Mouse (Mus musculus): ENCODE measurements around the gene Rhbdd2.
A peak's percentile ranks its signal among the peaks of the same experiment; 100 is the strongest.
"Not testable (repeated sequence)": the region's sequence is repeated elsewhere in the genome, so short reads cannot be mapped to it uniquely, and the experiment has no call there.

Rhbdd2 gene

GRCm38 (mm10) chr5:135632117-135632796 is at the start of gene Rhbdd2:
Rhbdd2 (plus strand) TSS chr5:135632618.
- DNase-seq (ENCODE audit: low read depth, low spot score): peak; percentile 97

GRCm38 (mm10) chr5:135585691-135586090 is 46.7 kb upstream of the Rhbdd2 start:
- no peak for DNase-seq (ENCODE audit: low read depth, low spot score)

- no peak for DNase-seq (ENCODE audit: low read depth, low spot score)
Observed at GRCm38 (mm10) chr5:135587764-135588163, 44.7 kb upstream of the Rhbdd2 start.

GRCm38 (mm10) chr5:135589996-135590784 is 42.2 kb upstream of the Rhbdd2 start:
- no peak for DNase-seq (ENCODE audit: low read depth, low spot score)

GRCm38 (mm10) chr5:135604643-135605042 is 27.8 kb upstream of the Rhbdd2 start:
- DNase-seq (ENCODE audit: low read depth, low spot score): not testable (repeated sequence)

GRCm38 (mm10) chr5:135606717-135607116 is 25.7 kb upstream of the Rhbdd2 start:
- DNase-seq (ENCODE audit: low read depth, low spot score): not testable (repeated sequence)

- no peak for DNase-seq (ENCODE audit: low read depth, low spot score)
Observed at GRCm38 (mm10) chr5:135607581-135607980, 24.8 kb upstream of the Rhbdd2 start.

GRCm38 (mm10) chr5:135609794-135610193 is 22.6 kb upstream of the Rhbdd2 start:
- no peak for DNase-seq (ENCODE audit: low read depth, low spot score)

GRCm38 (mm10) chr5:135619741-135620140 is 12.7 kb upstream of the Rhbdd2 start:
- DNase-seq (ENCODE audit: low read depth, low spot score): not testable (repeated sequence)

- DNase-seq (ENCODE audit: low read depth, low spot score): no peak
Observed at GRCm38 (mm10) chr5:135620526-135620925, 11.9 kb upstream of the Rhbdd2 start.

- no peak for DNase-seq (ENCODE audit: low read depth, low spot score)
Observed at GRCm38 (mm10) chr5:135621725-135622124, 10.7 kb upstream of the Rhbdd2 start.

GRCm38 (mm10) chr5:135623006-135623563 is 9.3 kb upstream of the Rhbdd2 start:
- DNase-seq (ENCODE audit: low read depth, low spot score): no peak

- peak; percentile 54 for DNase-seq (ENCODE audit: low read depth, low spot score)
Observed at GRCm38 (mm10) chr5:135628916-135629315, 3.5 kb upstream of the Rhbdd2 start.

GRCm38 (mm10) chr5:135629401-135629800 is 3.0 kb upstream of the Rhbdd2 start:
- DNase-seq (ENCODE audit: low read depth, low spot score): peak; percentile 69

- DNase-seq (ENCODE audit: low read depth, low spot score): peak; percentile 75
Observed at GRCm38 (mm10) chr5:135630598-135630997, 1.8 kb upstream of the Rhbdd2 start.

GRCm38 (mm10) chr5:135632797-135633144 is 353 bp downstream of the Rhbdd2 start:
- DNase-seq (ENCODE audit: low read depth, low spot score): peak; percentile 36

GRCm38 (mm10) chr5:135639760-135640458 is 7.5 kb downstream of the Rhbdd2 start:
- DNase-seq (ENCODE audit: low read depth, low spot score): no peak

GRCm38 (mm10) chr5:135640459-135640789 is 8.0 kb downstream of the Rhbdd2 start:
- no peak for DNase-seq (ENCODE audit: low read depth, low spot score)

- DNase-seq (ENCODE audit: low read depth, low spot score): no peak
Observed at GRCm38 (mm10) chr5:135641028-135641427, 8.6 kb downstream of the Rhbdd2 start.

GRCm38 (mm10) chr5:135642686-135643551 is 10.5 kb downstream of the Rhbdd2 start:
- peak; percentile 94 for DNase-seq (ENCODE audit: low read depth, low spot score)

- no peak for DNase-seq (ENCODE audit: low read depth, low spot score)
Observed at GRCm38 (mm10) chr5:135643552-135643842, 11.1 kb downstream of the Rhbdd2 start.

Data from ES-CJ7 (cell line).